Mouse (Mus musculus): ENCODE measurements around the gene Lingo4. TPM values are rescaled to one million over a fixed set of nuclear protein-coding genes. Genes with fewer than 3 reads are reported as not detected.

Gene Lingo4
- polyA plus RNA-seq, 1 experiment from 2014 or later: 0.15 TPM

GRCm38 (mm10) chr3:94436420-94436819 is 38.1 kb downstream of the Lingo4 start:
- Histone ChIP-seq H3K9me3 (no peaks in the 10 kb centered on the region), H3K36me3 (replicated peaks) (no peaks in the 10 kb centered on the region), H3K4me1 (no peaks in the 10 kb centered on the region), H3K4me3 (no peak overlapping the region), H3K27me3 (ENCODE audit: poor library complexity, severe bottlenecking) (peaks cover 6% of the 10 kb centered on the region; the same call in 1 of the 2 replicates), H3K27ac (no peak overlapping the region)
- WGBS: 87% methylated on average over 9 of the region's 9 CpGs
- no peak for DNase-seq (ENCODE audit: extremely low spot score, low spot score)

- Histone ChIP-seq H3K27ac (no peak overlapping the region), H3K36me3 (replicated peaks) (peaks cover 18% of the 10 kb centered on the region), H3K4me3 (no peak overlapping the region), H3K27me3 (ENCODE audit: poor library complexity, severe bottlenecking) (peaks cover 6% of the 10 kb centered on the region; the same call in 1 of the 2 replicates), H3K9me3 (no peaks in the 10 kb centered on the region), H3K4me1 (peaks cover 13% of the 10 kb centered on the region)
- WGBS: 43% methylated on average over 3 of the region's 3 CpGs
- no peak for DNase-seq (ENCODE audit: extremely low spot score, low spot score)
Observed at GRCm38 (mm10) chr3:94441182-94441581, 42.9 kb downstream of the Lingo4 start.

GRCm38 (mm10) chr3:94442951-94443596 is 44.8 kb downstream of the Lingo4 start, which contains the start of gene Mrpl9:
Gene Mrpl9, plus strand, starts transcription at chr3:94443318.
- Histone ChIP-seq H3K27ac (peak within 1 kb of the TSS; percentile 92), H3K9me3 (no peaks in the 10 kb centered on the region), H3K4me3 (peak within 1 kb of the TSS; percentile 94), H3K36me3 (replicated peaks) (peaks cover 37% of the 10 kb centered on the region), H3K4me1 (peaks cover 13% of the 10 kb centered on the region), H3K27me3 (ENCODE audit: poor library complexity, severe bottlenecking) (peaks cover 6% of the 10 kb centered on the region; the same call in 1 of the 2 replicates)
- WGBS: under 1% methylated on average over 39 of the region's 39 CpGs
- peak; percentile 93 for DNase-seq (ENCODE audit: extremely low spot score, low spot score)

GRCm38 (mm10) chr3:94443597-94443964 is 45.3 kb downstream of the Lingo4 start, which contains the start of gene Oaz3:
Gene Oaz3, minus strand, starts transcription at chr3:94443915.
- Histone ChIP-seq H3K4me1 (peaks cover 13% of the 10 kb centered on the region), H3K27me3 (ENCODE audit: poor library complexity, severe bottlenecking) (peaks cover 6% of the 10 kb centered on the region; the same call in 1 of the 2 replicates), H3K36me3 (replicated peaks) (peaks cover 42% of the 10 kb centered on the region), H3K4me3 (peak within 1 kb of the TSS; percentile 94), H3K9me3 (no peaks in the 10 kb centered on the region), H3K27ac (peak within 1 kb of the TSS; percentile 92)
- 2% methylated on average over 24 of the region's 24 CpGs for WGBS
- DNase-seq (ENCODE audit: extremely low spot score, low spot score): no peak

- peaks cover 61% of the 10 kb centered on the region for H3K36me3 ChIP-seq (replicated peaks)
- H3K4me3 ChIP-seq: no peak overlapping the region
- H3K4me1 ChIP-seq: peaks cover 3% of the 10 kb centered on the region
- no peaks in the 10 kb centered on the region for H3K27me3 ChIP-seq (ENCODE audit: poor library complexity, severe bottlenecking)
- DNase-seq (ENCODE audit: extremely low spot score, low spot score): no peak
- no peak overlapping the region for H3K27ac ChIP-seq
- WGBS: 94% methylated on average over 2 of the region's 2 CpGs
- no peaks in the 10 kb centered on the region for H3K9me3 ChIP-seq
Observed at GRCm38 (mm10) chr3:94449377-94449776, 51.1 kb downstream of the Lingo4 start.

Other genes with a start within 250 kb of the Lingo4 start
- not detected in 2 replicates for gene Gm10696, start 220.3 kb upstream of the Lingo4 start, polyA plus RNA-seq (2016; fragmentation: Nextera tagmentation; extraction: Ambion mirVana)
- not detected in 2 replicates for gene Gm5286, start 201.8 kb upstream of the Lingo4 start, polyA plus RNA-seq (2016; fragmentation: Nextera tagmentation; extraction: Ambion mirVana)
- gene Gm4778, start 134.5 kb upstream of the Lingo4 start, polyA plus RNA-seq (2016; fragmentation: Nextera tagmentation; extraction: Ambion mirVana): not detected in 2 replicates
- 6.7 and 8.1 TPM in 2 replicates for gene Them4, start 88.4 kb upstream of the Lingo4 start, polyA plus RNA-seq (2016; fragmentation: Nextera tagmentation; extraction: Ambion mirVana)
- not detected in 2 replicates for gene Them5, start 56.4 kb upstream of the Lingo4 start, polyA plus RNA-seq (2016; fragmentation: Nextera tagmentation; extraction: Ambion mirVana)
- 0.11 and 0.40 TPM in 2 replicates for gene C2cd4d, start 36.1 kb upstream of the Lingo4 start, polyA plus RNA-seq (2016; fragmentation: Nextera tagmentation; extraction: Ambion mirVana)
- gene Rorc, start 25.7 kb upstream of the Lingo4 start, polyA plus RNA-seq (2016; fragmentation: Nextera tagmentation; extraction: Ambion mirVana): 0.16 and 0.36 TPM in 2 replicates
- gene Tdrkh, start 14.8 kb downstream of the Lingo4 start, polyA plus RNA-seq (2016; fragmentation: Nextera tagmentation; extraction: Ambion mirVana): 37.6 and 38.1 TPM in 2 replicates
- 70.9 and 74.5 TPM in 2 replicates for gene Mrpl9, start 44.8 kb downstream of the Lingo4 start, polyA plus RNA-seq (2016; fragmentation: Nextera tagmentation; extraction: Ambion mirVana)
- 0.62 and 0.81 TPM in 2 replicates for gene Oaz3, start 45.4 kb downstream of the Lingo4 start, polyA plus RNA-seq (2016; fragmentation: Nextera tagmentation; extraction: Ambion mirVana)
- 34.7 and 46.8 TPM in 2 replicates for gene Celf3, start 79.8 kb downstream of the Lingo4 start, polyA plus RNA-seq (2016; fragmentation: Nextera tagmentation; extraction: Ambion mirVana)
- gene Riiad1, start 81.8 kb downstream of the Lingo4 start, polyA plus RNA-seq (2016; fragmentation: Nextera tagmentation; extraction: Ambion mirVana): 6.0 and 6.9 TPM in 2 replicates
- 41.2 and 46.5 TPM in 2 replicates for gene Snx27, start 184.2 kb downstream of the Lingo4 start, polyA plus RNA-seq (2016; fragmentation: Nextera tagmentation; extraction: Ambion mirVana)
- gene Gm10972, start 244.6 kb downstream of the Lingo4 start, polyA plus RNA-seq (2016; fragmentation: Nextera tagmentation; extraction: Ambion mirVana): not detected in 2 replicates

Data from forebrain, embryonic 10.5 days (tissue).